Mouse (Mus musculus) c-Kit-positive CD71-positive TER-119-positive erythroid progenitor cells, embryonic 14.5 days (primary cell): ENCODE data around the gene Mysm1.

Experiments
- DNase-seq: peaks from one replicate; pipeline ENCODE4 v3.0.0-alpha.2; 2013; ENCODE audit warnings: low spot score

The Mysm1 gene

GRCm38 (mm10) chr4:94978590-94979499, at the start of gene Mysm1:
Gene Mysm1, minus strand, starts transcription at chr4:94979100.
- peak; percentile 84 for DNase-seq

- DNase-seq: no peak
These were observed 47.1 kb upstream of the Mysm1 start for GRCm38 (mm10) chr4:95025847-95026600.

- no peak for DNase-seq
These were observed 44.6 kb upstream of the Mysm1 start for GRCm38 (mm10) chr4:95023350-95023953.

GRCm38 (mm10) chr4:95021649-95022637, 43.0 kb upstream of the Mysm1 start:
- no peak for DNase-seq

GRCm38 (mm10) chr4:95020201-95020600, 41.3 kb upstream of the Mysm1 start:
- no peak for DNase-seq

- DNase-seq: no peak
These were observed 39.3 kb upstream of the Mysm1 start for GRCm38 (mm10) chr4:95018221-95018620.

GRCm38 (mm10) chr4:95012706-95013105, 33.8 kb upstream of the Mysm1 start:
- DNase-seq: no peak

- DNase-seq: no peak
These were observed 33.4 kb upstream of the Mysm1 start for GRCm38 (mm10) chr4:95012256-95012655.

- peak; percentile 35 for DNase-seq
These were observed 29.5 kb upstream of the Mysm1 start for GRCm38 (mm10) chr4:95008175-95009057.

- no peak for DNase-seq
These were observed 28.9 kb upstream of the Mysm1 start for GRCm38 (mm10) chr4:95007759-95008158.

GRCm38 (mm10) chr4:95005251-95005830, 26.4 kb upstream of the Mysm1 start:
- DNase-seq: no peak

- DNase-seq: no peak
These were observed 22.3 kb upstream of the Mysm1 start for GRCm38 (mm10) chr4:95001043-95001775.

GRCm38 (mm10) chr4:95000147-95000546, 21.2 kb upstream of the Mysm1 start:
- DNase-seq: no peak

GRCm38 (mm10) chr4:94999249-94999648, 20.3 kb upstream of the Mysm1 start:
- DNase-seq: no peak

- DNase-seq: no peak
These were observed 17.0 kb upstream of the Mysm1 start for GRCm38 (mm10) chr4:94995862-94996261.

- no peak for DNase-seq
These were observed 11.3 kb upstream of the Mysm1 start for GRCm38 (mm10) chr4:94990204-94990603.

- DNase-seq: no peak
These were observed 8.8 kb upstream of the Mysm1 start for GRCm38 (mm10) chr4:94987725-94988124.

GRCm38 (mm10) chr4:94979500-94979915, 608 bp upstream of the Mysm1 start:
- no peak for DNase-seq

- no peak for DNase-seq
These were observed 5.6 kb downstream of the Mysm1 start for GRCm38 (mm10) chr4:94973321-94973720.
